In genomic region chr3:58785863-58786262, GRCm38 (mm10) we compare ENCODE assay signal across 8 mouse cellular contexts. TPM values are rescaled to one million over a fixed set of nuclear protein-coding genes. Genes with fewer than 3 reads are reported as not detected.
A peak's percentile ranks its signal among the peaks of the same experiment; 100 is the strongest.
DNase-seq lines count a peak whose midpoint lies in the region; ATAC-seq and TF ChIP-seq lines count a peak whose summit lies in the region.

No protein-coding gene starts in this region.

- intact Hi-C loops in left cerebral cortex, postnatal 14 days (cut with DNase I) = loop anchor here (2.0 to 5.0 kb wide), 3 partner anchors 131 to 369 kb away; partner anchors contain the start of gene Med12l

- TF ChIP-seq CTCF in stomach, postnatal 0 days (IDR thresholded peaks at IDR 0.05; ENCODE audit: low read depth) = peak; percentile 70

- H3K27ac ChIP-seq in hindbrain, embryonic 14.5 days = no peak overlapping the region
- H3K27ac ChIP-seq in midbrain, embryonic 11.5 days (ENCODE audit: low read depth, low read length) = no peak overlapping the region
- H3K27ac ChIP-seq in stomach, postnatal 0 days (replicated peaks) = no peak overlapping the region

- H3K27me3 ChIP-seq in hindbrain, embryonic 14.5 days (ENCODE audit: control insufficient read depth, insufficient read depth, low read length) = no peaks in the 10 kb centered on the region
- H3K27me3 ChIP-seq in midbrain, embryonic 11.5 days (ENCODE audit: control insufficient read depth, insufficient read depth, low read length) = no peaks in the 10 kb centered on the region
- no peaks in the 10 kb centered on the region for H3K27me3 ChIP-seq in stomach, postnatal 0 days (ENCODE audit: control insufficient read depth, insufficient read depth, low read length)

- no peak overlapping the region for H3K9ac ChIP-seq in hindbrain, embryonic 14.5 days
- no peak overlapping the region for H3K9ac ChIP-seq in midbrain, embryonic 11.5 days (ENCODE audit: low read length)
- H3K9ac ChIP-seq in stomach, postnatal 0 days (ENCODE audit: low read length) = no peak overlapping the region

- DNase-seq in urinary bladder, adult 18-20 months (ENCODE audit: low spot score in 2 of 2) = peak; percentile 6 to 14
- DNase-seq in urinary bladder, postnatal 10 days (ENCODE audit: low spot score) = no peak
- DNase-seq in cerebellum, adult 11-12 months = peak; percentile 84
- peak; percentile 38 for DNase-seq in forelimb bud, embryonic 11.5 days (ENCODE audit: low read depth, low spot score)
- peak; percentile 56 for DNase-seq in hindbrain, embryonic 14.5 days (ENCODE audit: low spot score)
- DNase-seq in left cerebral cortex, postnatal 14 days (ENCODE audit: low spot score in 2 of 2) = peak; percentile 79 to 92
- peak; percentile 93 for DNase-seq in midbrain, embryonic 11.5 days (ENCODE audit: low spot score, missing footprints)
- DNase-seq in stomach, postnatal 0 days (ENCODE audit: low spot score) = peak; percentile 26

- H3K36me3 ChIP-seq in hindbrain, embryonic 14.5 days (replicated peaks; ENCODE audit: control insufficient read depth, insufficient read depth) = no peaks in the 10 kb centered on the region
- H3K36me3 ChIP-seq in midbrain, embryonic 11.5 days (ENCODE audit: control insufficient read depth, insufficient read depth, low read length) = no peaks in the 10 kb centered on the region
- no peaks in the 10 kb centered on the region for H3K36me3 ChIP-seq in stomach, postnatal 0 days (ENCODE audit: control insufficient read depth, insufficient read depth, low read length)

- TF ChIP-seq EP300 in stomach, postnatal 0 days (optimal IDR thresholded peaks at IDR 0.05) = no peak

- ATAC-seq in hindbrain, embryonic 14.5 days (ENCODE audit: low FRiP score) = peak; percentile 57; the same call in 1 of the 2 replicates
- ATAC-seq in midbrain, embryonic 11.5 days (ENCODE audit: low FRiP score) = peak; percentile 73; the same call in 1 of the 2 replicates
- ATAC-seq in stomach, postnatal 0 days (ENCODE audit: low FRiP score, low TSS enrichment) = peak; percentile 53; the same call in 1 of the 2 replicates

- H3K9me3 ChIP-seq in hindbrain, embryonic 14.5 days (ENCODE audit: control insufficient read depth, low read length) = no peaks in the 10 kb centered on the region
- no peaks in the 10 kb centered on the region for H3K9me3 ChIP-seq in midbrain, embryonic 11.5 days (ENCODE audit: control insufficient read depth, low read length)
- no peaks in the 10 kb centered on the region for H3K9me3 ChIP-seq in stomach, postnatal 0 days (ENCODE audit: control insufficient read depth, low read length)

- no peak overlapping the region for H3K4me3 ChIP-seq in hindbrain, embryonic 14.5 days (replicated peaks; ENCODE audit: low read length)
- H3K4me3 ChIP-seq in midbrain, embryonic 11.5 days (ENCODE audit: low read depth, low read length) = no peak overlapping the region
- H3K4me3 ChIP-seq in stomach, postnatal 0 days (ENCODE audit: low read depth, low read length) = no peak overlapping the region

- no peaks in the 10 kb centered on the region for H3K4me1 ChIP-seq in hindbrain, embryonic 14.5 days (replicated peaks; ENCODE audit: control insufficient read depth, insufficient read depth, low read length)
- no peaks in the 10 kb centered on the region for H3K4me1 ChIP-seq in midbrain, embryonic 11.5 days (ENCODE audit: control insufficient read depth, insufficient read depth, low read length)
- H3K4me1 ChIP-seq in stomach, postnatal 0 days (replicated peaks; ENCODE audit: control insufficient read depth, insufficient read depth) = no peaks in the 10 kb centered on the region

- 25% methylated on average over 10 of the region's 10 CpGs for WGBS in hindbrain, embryonic 14.5 days
- 30% methylated on average over 10 of the region's 10 CpGs for WGBS in midbrain, embryonic 11.5 days
- 13% methylated on average over 10 of the region's 10 CpGs for WGBS in stomach, postnatal 0 days

- H3K4me2 ChIP-seq in hindbrain, embryonic 14.5 days (replicated peaks) = no peak overlapping the region
- H3K4me2 ChIP-seq in midbrain, embryonic 11.5 days = no peak overlapping the region
- H3K4me2 ChIP-seq in stomach, postnatal 0 days (replicated peaks; ENCODE audit: low read depth) = no peak overlapping the region

RNA-seq across cellular contexts. Expression of gene Mindy4b-ps, which starts 36.2 kb away (rescaled TPM):
- 0.09 TPM in 1 of 2 replicates, not detected in the other for polyA plus RNA-seq in hindbrain, embryonic 14.5 days (2014; fragmentation: Nextera tagmentation; extraction: Ambion mirVana)
- 1 to 10 TPM in 1 of 2 experiments, under 1 TPM in 1; 0.80 to 2.7 TPM for total RNA-seq in left cerebral cortex, postnatal 14 days (2021)
- polyA plus RNA-seq in midbrain, embryonic 11.5 days (2014; fragmentation: Nextera tagmentation; extraction: Ambion mirVana) = not detected in 2 replicates
- polyA plus RNA-seq in stomach, postnatal 0 days (2015; fragmentation: Nextera tagmentation; extraction: Ambion mirVana) = not detected in 2 replicates
